11 mouse cellular contexts compared by ENCODE assay signal in the genomic region with DNA sequence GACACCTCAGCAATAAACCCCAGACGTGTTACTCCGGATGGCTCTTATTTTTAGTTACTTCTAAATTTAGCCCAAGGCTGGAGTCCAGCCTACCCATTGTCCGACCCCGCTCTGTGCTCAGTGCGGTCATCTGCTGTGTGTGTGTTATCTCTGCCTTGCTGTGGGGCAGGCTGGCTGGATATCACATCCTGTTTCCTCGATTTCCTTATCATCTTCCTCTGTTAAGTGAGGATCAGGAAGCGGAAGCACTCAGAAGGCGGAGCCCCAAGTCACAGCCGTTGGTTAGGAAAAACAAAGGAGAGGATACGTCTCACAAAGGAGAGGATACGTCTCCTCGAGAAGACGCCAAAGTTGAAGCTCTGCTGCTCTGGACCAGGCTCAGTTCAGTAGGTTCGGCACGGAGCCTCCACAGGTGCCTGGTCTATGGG.
DNase-seq lines count a peak whose midpoint lies in the region; ATAC-seq and TF ChIP-seq lines count a peak whose summit lies in the region.
"Had no signal": no experiment of that assay in that cellular context is flagged by ENCODE, and none has a peak within 500 bp of the region (broad histone marks: within the 10 kb centered on the region; RNA-seq: fewer than 3 reads in every experiment).

No protein-coding gene starts in this region.

- H3K4me3 ChIP-seq in intestine, embryonic 15.5 days (replicated peaks), result no peak overlapping the region
- no peak overlapping the region for H3K4me3 ChIP-seq in intestine, postnatal 0 days (ENCODE audit: low read depth, low read length)
- peak overlapping the region; percentile 23; the same call in 1 of the 2 replicates for H3K4me3 ChIP-seq in heart, embryonic 11.5 days (ENCODE audit: low read depth, low read length)
- H3K4me3 ChIP-seq in kidney, postnatal 0 days (replicated peaks; ENCODE audit: low read depth, low read length), result no peak overlapping the region
- H3K4me3 ChIP-seq in lung, postnatal 0 days (ENCODE audit: low read depth, low read length), result no peak overlapping the region
- H3K4me3 ChIP-seq: neural tube, embryonic 15.5 days had no signal

- no peak overlapping the region for H3K9ac ChIP-seq in intestine, embryonic 15.5 days
- no peak overlapping the region for H3K9ac ChIP-seq in intestine, postnatal 0 days (ENCODE audit: low read depth, low read length)
- peak overlapping the region; percentile 54 for H3K9ac ChIP-seq in heart, embryonic 11.5 days (ENCODE audit: low read depth, low read length)
- no peak overlapping the region for H3K9ac ChIP-seq in kidney, postnatal 0 days (ENCODE audit: low read depth, low read length)
- H3K9ac ChIP-seq in lung, postnatal 0 days (replicated peaks; ENCODE audit: low read depth), result no peak overlapping the region
- H3K9ac ChIP-seq: neural tube, embryonic 15.5 days had no signal

- H3K4me1 ChIP-seq in intestine, embryonic 15.5 days (replicated peaks), result peaks cover 8% of the 10 kb centered on the region; the same call in 1 of the 2 replicates
- H3K4me1 ChIP-seq in intestine, postnatal 0 days (replicated peaks; ENCODE audit: control insufficient read depth, insufficient read depth, low read length), result no peaks in the 10 kb centered on the region
- peaks cover 47% of the 10 kb centered on the region for H3K4me1 ChIP-seq in heart, embryonic 11.5 days (ENCODE audit: control insufficient read depth, insufficient read depth, low read length)
- no peaks in the 10 kb centered on the region for H3K4me1 ChIP-seq in kidney, postnatal 0 days (replicated peaks; ENCODE audit: insufficient read depth, low read length)
- no peaks in the 10 kb centered on the region for H3K4me1 ChIP-seq in lung, postnatal 0 days (ENCODE audit: insufficient read depth, low read depth, low read length)

- WGBS in intestine, embryonic 15.5 days, result 75% methylated on average over 15 of the region's 15 CpGs
- WGBS in intestine, postnatal 0 days, result 67% methylated on average over 15 of the region's 15 CpGs
- 24% methylated on average over 15 of the region's 15 CpGs for WGBS in heart, embryonic 11.5 days (ENCODE audit: insufficient replicate concordance)
- 71% methylated on average over 15 of the region's 15 CpGs for WGBS in kidney, postnatal 0 days
- WGBS in lung, postnatal 0 days, result 51% methylated on average over 15 of the region's 15 CpGs

- no peaks in the 10 kb centered on the region for H3K9me3 ChIP-seq in intestine, embryonic 15.5 days
- no peaks in the 10 kb centered on the region for H3K9me3 ChIP-seq in intestine, postnatal 0 days (ENCODE audit: control insufficient read depth)
- no peaks in the 10 kb centered on the region for H3K9me3 ChIP-seq in heart, embryonic 11.5 days (replicated peaks; ENCODE audit: control insufficient read depth, low read length)
- no peaks in the 10 kb centered on the region for H3K9me3 ChIP-seq in kidney, postnatal 0 days (replicated peaks; ENCODE audit: low read length)
- H3K9me3 ChIP-seq in lung, postnatal 0 days (ENCODE audit: low read length), result no peaks in the 10 kb centered on the region
- H3K9me3 ChIP-seq: neural tube, embryonic 15.5 days had no signal

- H3K27ac ChIP-seq in intestine, embryonic 15.5 days, result no peak overlapping the region
- no peak overlapping the region for H3K27ac ChIP-seq in intestine, postnatal 0 days (ENCODE audit: low read depth, low read length)
- H3K27ac ChIP-seq in heart, embryonic 11.5 days (ENCODE audit: low read depth, low read length), result peak overlapping the region; percentile 86
- peak overlapping the region; percentile 13; the same call in 1 of the 2 replicates for H3K27ac ChIP-seq in kidney, postnatal 0 days
- H3K27ac ChIP-seq in lung, postnatal 0 days (ENCODE audit: low read length), result peak overlapping the region; percentile 55; the same call in 1 of the 2 replicates

- ATAC-seq in intestine, embryonic 15.5 days, result 0 out of 2 replicates have a peak, but pooled peaks have one; percentile 40
- ATAC-seq in intestine, postnatal 0 days, result no peak
- peak; percentile 72 for ATAC-seq in heart, embryonic 11.5 days (replicated peaks; ENCODE audit: insufficient number of reproducible peaks, low FRiP score, low TSS enrichment)
- no peak; the same call in 1 of the 2 replicates for ATAC-seq in kidney, postnatal 0 days (replicated peaks; ENCODE audit: low FRiP score, low read depth)
- peak; percentile 90 for ATAC-seq in lung, postnatal 0 days
- ATAC-seq in cerebellum, adult (ENCODE audit: insufficient number of reproducible peaks, low FRiP score, low TSS enrichment), result no peak

- intact Hi-C loops in left cerebral cortex, postnatal 36 days (cut with DNase I), result no loop called here

- no peaks in the 10 kb centered on the region for H3K36me3 ChIP-seq in intestine, embryonic 15.5 days
- no peaks in the 10 kb centered on the region for H3K36me3 ChIP-seq in intestine, postnatal 0 days (ENCODE audit: control insufficient read depth, insufficient read depth)
- no peaks in the 10 kb centered on the region for H3K36me3 ChIP-seq in heart, embryonic 11.5 days (ENCODE audit: control insufficient read depth, insufficient read depth, low read length)
- no peaks in the 10 kb centered on the region for H3K36me3 ChIP-seq in kidney, postnatal 0 days (ENCODE audit: insufficient read depth, low read length)
- H3K36me3 ChIP-seq in lung, postnatal 0 days (ENCODE audit: insufficient read depth, low read length), result no peaks in the 10 kb centered on the region

- TF ChIP-seq EP300 in lung, postnatal 0 days (IDR thresholded peaks at IDR 0.05), result peak; percentile 98

- no peak for TF ChIP-seq CTCF in intestine, postnatal 0 days (IDR thresholded peaks at IDR 0.05; ENCODE audit: low read depth)
- no peak for TF ChIP-seq CTCF in kidney, postnatal 0 days (IDR thresholded peaks at IDR 0.05; ENCODE audit: low read depth)
- TF ChIP-seq CTCF in lung, postnatal 0 days (IDR thresholded peaks at IDR 0.05), result no peak

- H3K4me2 ChIP-seq in intestine, embryonic 15.5 days (replicated peaks), result no peak overlapping the region
- H3K4me2 ChIP-seq in intestine, postnatal 0 days (replicated peaks; ENCODE audit: low read depth), result no peak overlapping the region
- peak overlapping the region; percentile 54 for H3K4me2 ChIP-seq in heart, embryonic 11.5 days
- H3K4me2 ChIP-seq in kidney, postnatal 0 days (ENCODE audit: low read length), result no peak overlapping the region
- peak overlapping the region; percentile 31; the same call in 1 of the 2 replicates for H3K4me2 ChIP-seq in lung, postnatal 0 days (replicated peaks; ENCODE audit: low read depth, low read length)
- H3K4me2 ChIP-seq: neural tube, embryonic 15.5 days had no signal

- no peaks in the 10 kb centered on the region for H3K27me3 ChIP-seq in intestine, embryonic 15.5 days (replicated peaks)
- no peaks in the 10 kb centered on the region for H3K27me3 ChIP-seq in intestine, postnatal 0 days (replicated peaks; ENCODE audit: control insufficient read depth, insufficient read depth, low read length)
- no peaks in the 10 kb centered on the region for H3K27me3 ChIP-seq in heart, embryonic 11.5 days (ENCODE audit: control insufficient read depth, insufficient read depth, low read length)
- no peaks in the 10 kb centered on the region for H3K27me3 ChIP-seq in kidney, postnatal 0 days (ENCODE audit: insufficient read depth, low read length)
- no peaks in the 10 kb centered on the region for H3K27me3 ChIP-seq in lung, postnatal 0 days (replicated peaks; ENCODE audit: insufficient read depth, low read length)
- H3K27me3 ChIP-seq: neural tube, embryonic 15.5 days had no signal

- peak; percentile 55 for DNase-seq in kidney, postnatal 0 days (ENCODE audit: low spot score)
- DNase-seq in lung, postnatal 0 days (ENCODE audit: low spot score), result peak; percentile 75
- DNase-seq in embryo, embryonic 10.5 days (ENCODE audit: low spot score), result no peak
- DNase-seq in left cerebral cortex, postnatal 36 days (ENCODE audit: low spot score in 2 of 2), result no peak
- DNase-seq: left cerebral cortex, postnatal 4 days; thymus, adult 18-20 months had no signal

Comparison
In these comparisons a context has a peak if more than half of its experiments do, and no peak if none do; other contexts are left out.
1. ATAC-seq: peak in intestine, embryonic 15.5 days (single experiment), heart, embryonic 11.5 days (single experiment) and lung, postnatal 0 days (single experiment); none in intestine, postnatal 0 days (single experiment), kidney, postnatal 0 days (single experiment) and cerebellum, adult (single experiment).
2. H3K27ac ChIP-seq: peak in heart, embryonic 11.5 days (single experiment), kidney, postnatal 0 days (single experiment) and lung, postnatal 0 days (single experiment); none in intestine, embryonic 15.5 days (single experiment) and intestine, postnatal 0 days (single experiment).
3. H3K4me2 ChIP-seq: peak in heart, embryonic 11.5 days (single experiment) and lung, postnatal 0 days (single experiment); none in intestine, embryonic 15.5 days (single experiment), intestine, postnatal 0 days (single experiment) and kidney, postnatal 0 days (single experiment).
4. DNase-seq: peak in kidney, postnatal 0 days (single experiment) and lung, postnatal 0 days (single experiment); none in embryo, embryonic 10.5 days (single experiment) and left cerebral cortex, postnatal 36 days (0 of 2).